Mouse (Mus musculus) heart, embryonic 10.5 days (tissue): ENCODE results near the gene Bcl2. TPM values are rescaled to one million over a fixed set of nuclear protein-coding genes. Genes with fewer than 3 reads are reported as not detected.
A peak's percentile ranks its signal among the peaks of the same experiment; 100 is the strongest.

ENCODE experiments used
- DNase-seq: peaks from one replicate; pipeline ENCODE4 v3.0.0-alpha.2; 2017; ENCODE audit warnings: low spot score
- H3K27ac ChIP-seq: fragments of 300-500 bp; sonication (generic); 2 replicates; pipeline ENCODE4 v1.5.1; 2016; ENCODE audit warnings: mild to moderate bottlenecking
- H3K27me3 ChIP-seq: fragments of 300-500 bp; sonication (generic); 2 replicates; pipeline ENCODE4 v1.6.1; 2016; ENCODE audit warnings: mild to moderate bottlenecking; ENCODE audit not compliant: poor library complexity, insufficient read depth, severe bottlenecking
- H3K36me3 ChIP-seq: fragments of 300-500 bp; sonication (generic); 2 replicates; pipeline ENCODE4 v1.6.1; 2016; ENCODE audit warnings: mild to moderate bottlenecking, moderate library complexity
- H3K4me1 ChIP-seq: fragments of 300-500 bp; sonication (generic); 2 replicates; pipeline ENCODE4 v1.6.1; 2016; ENCODE audit warnings: mild to moderate bottlenecking
- H3K4me3 ChIP-seq: fragments of 300-500 bp; sonication (generic); 2 replicates; pipeline ENCODE4 v1.5.1; 2016; ENCODE audit warnings: mild to moderate bottlenecking, moderate library complexity
- H3K9me3 ChIP-seq: fragments of 300-500 bp; sonication (generic); 2 replicates; pipeline ENCODE4 v1.6.1; 2016; ENCODE audit warnings: mild to moderate bottlenecking, moderate library complexity
- WGBS: fragments of 180-500 bp; shearing (Covaris S2); methylation state at CpG from one replicate; pipeline ENCODE4 v1.1.7; 2016; 5-methylcytosine and 5-hydroxymethylcytosine counted together
- polyA plus RNA-seq: library from polyadenylated mRNA; unstranded; fragments of >200 nt; fragmentation: Nextera tagmentation; extraction: Ambion mirVana; gene quantifications from 2 replicates; pipeline ENCODE4 v1.2.1, GENCODE M21; 2016

The Bcl2 gene
- polyA plus RNA-seq, 1 experiment from 2014 or later: 15.0 TPM

- no peaks in the 10 kb centered on the region for H3K36me3 ChIP-seq
- no peak overlapping the region for H3K4me3 ChIP-seq
- H3K27me3 ChIP-seq: no peaks in the 10 kb centered on the region
- 76% methylated on average over 1 of the region's 1 CpGs for WGBS
- DNase-seq: no peak
- no peak overlapping the region for H3K27ac ChIP-seq
- H3K4me1 ChIP-seq: peaks cover 22% of the 10 kb centered on the region; the same call in 1 of the 2 replicates
- H3K9me3 ChIP-seq: no peaks in the 10 kb centered on the region
Measured at GRCm38 (mm10) chr1:106564436-106564835, 149.6 kb downstream of the Bcl2 start.

GRCm38 (mm10) chr1:106562751-106563150 is 151.3 kb downstream of the Bcl2 start:
- no peaks in the 10 kb centered on the region for H3K27me3 ChIP-seq
- peaks cover 15% of the 10 kb centered on the region; the same call in 1 of the 2 replicates for H3K4me1 ChIP-seq
- no peaks in the 10 kb centered on the region for H3K9me3 ChIP-seq
- H3K36me3 ChIP-seq: no peaks in the 10 kb centered on the region
- DNase-seq: no peak
- WGBS: 86% methylated on average over 3 of the region's 3 CpGs
- no peak overlapping the region for H3K4me3 ChIP-seq
- no peak overlapping the region for H3K27ac ChIP-seq

GRCm38 (mm10) chr1:106561085-106561760 is 152.9 kb downstream of the Bcl2 start:
- no peak overlapping the region for H3K4me3 ChIP-seq
- no peak for DNase-seq
- no peaks in the 10 kb centered on the region for H3K27me3 ChIP-seq
- no peaks in the 10 kb centered on the region for H3K9me3 ChIP-seq
- 53% methylated on average over 11 of the region's 11 CpGs for WGBS
- H3K27ac ChIP-seq: peak overlapping the region; percentile 36; the same call in 1 of the 2 replicates
- H3K36me3 ChIP-seq: no peaks in the 10 kb centered on the region
- peaks cover 15% of the 10 kb centered on the region; the same call in 1 of the 2 replicates for H3K4me1 ChIP-seq

GRCm38 (mm10) chr1:106560105-106560504 is 154.0 kb downstream of the Bcl2 start:
- Histone ChIP-seq H3K27me3 (no peaks in the 10 kb centered on the region), H3K4me1 (peaks cover 26% of the 10 kb centered on the region), H3K9me3 (no peaks in the 10 kb centered on the region), H3K27ac (no peak overlapping the region), H3K36me3 (no peaks in the 10 kb centered on the region), H3K4me3 (no peak overlapping the region)
- WGBS: 64% methylated on average over 3 of the region's 3 CpGs
- no peak for DNase-seq

GRCm38 (mm10) chr1:106559116-106559605 is 154.9 kb downstream of the Bcl2 start:
- WGBS: 58% methylated on average over 2 of the region's 2 CpGs
- Histone ChIP-seq H3K9me3 (no peaks in the 10 kb centered on the region), H3K36me3 (no peaks in the 10 kb centered on the region), H3K27ac (no peak overlapping the region), H3K4me1 (peaks cover 35% of the 10 kb centered on the region), H3K4me3 (no peak overlapping the region), H3K27me3 (no peaks in the 10 kb centered on the region)
- no peak for DNase-seq

GRCm38 (mm10) chr1:106555498-106556168 is 158.4 kb downstream of the Bcl2 start:
- no peaks in the 10 kb centered on the region for H3K36me3 ChIP-seq
- 43% methylated on average over 9 of the region's 9 CpGs for WGBS
- peaks cover 44% of the 10 kb centered on the region for H3K4me1 ChIP-seq
- H3K27ac ChIP-seq: peak overlapping the region; percentile 77
- no peak overlapping the region for H3K4me3 ChIP-seq
- H3K27me3 ChIP-seq: no peaks in the 10 kb centered on the region
- no peak for DNase-seq
- H3K9me3 ChIP-seq: no peaks in the 10 kb centered on the region

GRCm38 (mm10) chr1:106553846-106554802 is 159.9 kb downstream of the Bcl2 start:
- Histone ChIP-seq H3K27me3 (no peaks in the 10 kb centered on the region), H3K9me3 (no peaks in the 10 kb centered on the region), H3K4me3 (no peak overlapping the region), H3K27ac (peak overlapping the region; percentile 77), H3K4me1 (peaks cover 52% of the 10 kb centered on the region), H3K36me3 (no peaks in the 10 kb centered on the region)
- 60% methylated on average over 8 of the region's 8 CpGs for WGBS
- DNase-seq: peak; percentile 78

- Histone ChIP-seq H3K27ac (peak overlapping the region; percentile 73; the same call in 1 of the 2 replicates), H3K36me3 (no peaks in the 10 kb centered on the region)
- DNase-seq: no peak
Measured at GRCm38 (mm10) chr1:106552856-106553255, 161.2 kb downstream of the Bcl2 start.

GRCm38 (mm10) chr1:106550580-106550979 is 163.5 kb downstream of the Bcl2 start:
- Histone ChIP-seq H3K9me3 (no peaks in the 10 kb centered on the region), H3K4me3 (no peak overlapping the region), H3K36me3 (no peaks in the 10 kb centered on the region), H3K27ac (no peak overlapping the region), H3K27me3 (no peaks in the 10 kb centered on the region), H3K4me1 (peaks cover 47% of the 10 kb centered on the region)
- no peak for DNase-seq
- WGBS: 61% methylated on average over 3 of the region's 3 CpGs

More at GRCm38 (mm10) chr1:106552856-106553255, 161.2 kb downstream of the Bcl2 start:
- no peak overlapping the region for H3K4me3 ChIP-seq
- peaks cover 53% of the 10 kb centered on the region for H3K4me1 ChIP-seq
- 78% methylated on average over 7 of the region's 7 CpGs for WGBS
- no peaks in the 10 kb centered on the region for H3K9me3 ChIP-seq
- no peaks in the 10 kb centered on the region for H3K27me3 ChIP-seq

- Histone ChIP-seq H3K4me3 (no peak overlapping the region), H3K36me3 (no peaks in the 10 kb centered on the region), H3K27ac (peak overlapping the region; percentile 74), H3K4me1 (peaks cover 31% of the 10 kb centered on the region), H3K27me3 (no peaks in the 10 kb centered on the region), H3K9me3 (no peaks in the 10 kb centered on the region)
- no peak for DNase-seq
- 68% methylated on average over 5 of the region's 5 CpGs for WGBS
Measured at GRCm38 (mm10) chr1:106549025-106549424, 165.0 kb downstream of the Bcl2 start.

- Histone ChIP-seq H3K9me3 (no peaks in the 10 kb centered on the region), H3K36me3 (0 out of 2 replicates have a peak, but pooled peaks cover 3% of the 10 kb centered on the region), H3K4me1 (peaks cover 7% of the 10 kb centered on the region; the same call in 1 of the 2 replicates), H3K27ac (no peak overlapping the region), H3K4me3 (no peak overlapping the region), H3K27me3 (no peaks in the 10 kb centered on the region)
- DNase-seq: no peak
- WGBS: 66% methylated on average over 6 of the region's 6 CpGs
Measured at GRCm38 (mm10) chr1:106544817-106545612, 169.1 kb downstream of the Bcl2 start.

- no peak for DNase-seq
- WGBS: 48% methylated on average over 5 of the region's 5 CpGs
- peaks cover 4% of the 10 kb centered on the region; the same call in 1 of the 2 replicates for H3K4me1 ChIP-seq
- no peak overlapping the region for H3K4me3 ChIP-seq
- no peak overlapping the region for H3K27ac ChIP-seq
- H3K36me3 ChIP-seq: 0 out of 2 replicates have a peak, but pooled peaks cover 3% of the 10 kb centered on the region
- H3K27me3 ChIP-seq: no peaks in the 10 kb centered on the region
- no peaks in the 10 kb centered on the region for H3K9me3 ChIP-seq
Measured at GRCm38 (mm10) chr1:106542731-106543130, 171.3 kb downstream of the Bcl2 start.
